Mouse (Mus musculus) lung, adult 2 months (tissue): ENCODE measurements at regions not wholly inside any gene's neighbourhood (a gene's known extent, or its start where the extent isn't known, plus 50 kb on each side); places are given as distances from the start of the nearest gene placed in this dataset.

ENCODE experiments used
- CTCF ChIP-seq: fragments of 200-500 bp; IDR thresholded peaks from 2 replicates; pipeline ENCODE4 v1.5.1; 2011; ENCODE audit warnings: mild to moderate bottlenecking, low read length, control low read depth; ENCODE audit not compliant: insufficient read depth
- POLR2A ChIP-seq: fragments of 200-500 bp; IDR thresholded peaks from 2 replicates; pipeline ENCODE4 v1.6.1; 2011; ENCODE audit warnings: low read depth, mild to moderate bottlenecking, control low read depth, low read length, borderline replicate concordance; ENCODE audit errors: extremely low read depth

GRCm38 (mm10) chr3:128082463-128082862 is 186.3 kb upstream of the Fam241a start:
- TF ChIP-seq CTCF (no peak), POLR2A (no peak)
